Mouse (Mus musculus): ENCODE data around the gene Retnlg. TPM values are rescaled to one million over a fixed set of nuclear protein-coding genes. Genes with fewer than 3 reads are reported as not detected.

Gene Retnlg
- polyA plus RNA-seq (2015; fragmentation: Nextera tagmentation; extraction: Ambion mirVana), result 1.2 and 24.1 TPM in 2 replicates

GRCm38 (mm10) chr16:48872321-48872720 is at the start of gene Retnlg:
Gene Retnlg, plus strand, starts transcription at chr16:48872621.

DNA sequence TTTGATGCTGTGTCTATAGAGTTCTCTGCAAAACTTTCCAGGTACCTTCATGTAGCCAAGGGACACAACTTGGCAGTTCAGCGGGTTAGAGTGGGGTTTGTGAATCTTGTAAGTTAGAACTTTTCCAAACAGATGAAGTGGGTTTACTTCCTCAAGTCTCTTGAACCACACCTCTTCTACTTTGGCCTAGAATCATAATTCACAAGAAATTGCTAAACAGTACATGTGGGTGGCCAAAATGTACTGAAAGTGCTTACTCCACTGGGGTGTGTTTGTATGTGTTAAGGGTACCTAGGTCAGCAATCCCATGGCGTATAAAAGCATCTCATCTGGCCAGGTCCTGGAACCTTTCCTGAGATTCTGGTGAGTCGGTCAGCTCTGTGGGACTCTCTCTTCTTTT is 30.2 kb upstream of the Retnlg start, which contains the start of gene Retnla:
Gene Retnla, plus strand, starts transcription at position 286 of the 400 bp plus-strand sequence.

Other genes with a start within 250 kb of the Retnlg start
- gene Trat1, start 100.6 kb upstream of the Retnlg start, polyA plus RNA-seq (2015; fragmentation: Nextera tagmentation; extraction: Ambion mirVana), result 0.08 TPM in 1 of 2 replicates, not detected in the other
- not detected in 2 replicates for gene Retnlb, start 55.8 kb upstream of the Retnlg start, polyA plus RNA-seq (2015; fragmentation: Nextera tagmentation; extraction: Ambion mirVana)
- gene Retnla, start 30.1 kb upstream of the Retnlg start, polyA plus RNA-seq (2015; fragmentation: Nextera tagmentation; extraction: Ambion mirVana), result 0.39 TPM in 1 of 2 replicates, not detected in the other
- gene Dzip3, start 121.5 kb downstream of the Retnlg start, polyA plus RNA-seq (2015; fragmentation: Nextera tagmentation; extraction: Ambion mirVana), result 5.0 and 6.2 TPM in 2 replicates
- gene Cip2a, start 121.6 kb downstream of the Retnlg start, polyA plus RNA-seq (2015; fragmentation: Nextera tagmentation; extraction: Ambion mirVana), result 4.2 and 6.6 TPM in 2 replicates
- not detected in 2 replicates for gene Myh15, start 184.9 kb downstream of the Retnlg start, polyA plus RNA-seq (2015; fragmentation: Nextera tagmentation; extraction: Ambion mirVana)